Mouse (Mus musculus) megakaryocyte-erythroid progenitor cell, adult 5-6 weeks (primary cell): ENCODE measurements around the gene Ppef1. TPM values are rescaled to one million over a fixed set of nuclear protein-coding genes. Genes with fewer than 3 reads are reported as not detected.
A peak's percentile ranks its signal among the peaks of the same experiment; 100 is the strongest.
"Not testable (repeated sequence)": the region's sequence is repeated elsewhere in the genome, so short reads cannot be mapped to it uniquely, and the experiment has no call there.

Experiments
- ATAC-seq: replicated peaks from 2 replicates; pipeline ENCODE4 v1.8.0; 2016; ENCODE audit warnings: mild to moderate bottlenecking, inconsistent platforms; ENCODE audit not compliant: severe bottlenecking, poor library complexity, low FRiP score, low TSS enrichment
- total RNA-seq, 2 experiments: library from RNA; stranded (forward) in 1 of 2; stranded (reverse) in 1 of 2; fragments of 200-1000, 215-1000 nt in 1 of 2; fragments of >200 nt in 1 of 2; fragmentation: Nextera tagmentation in 1 of 2; gene quantifications; 2 replicates each; pipeline ENCODE4 v1.2.3; 2014 to 2017

Gene Ppef1
- total RNA-seq (2014; fragmentation: Nextera tagmentation) (not detected in 2 replicates), total RNA-seq (2017) (not detected in 2 replicates)

GRCm38 (mm10) chrX:160735650-160736049 is at the start of gene Ppef1:
TSS of gene Ppef1 (minus strand) at chrX:160735765.
- no peak for ATAC-seq

GRCm38 (mm10) chrX:160782276-160782675 is 46.7 kb upstream of the Ppef1 start:
- ATAC-seq, result no peak

- ATAC-seq, result no peak
Measured at GRCm38 (mm10) chrX:160773033-160773432, 37.5 kb upstream of the Ppef1 start.

GRCm38 (mm10) chrX:160769622-160770021 is 34.1 kb upstream of the Ppef1 start:
- ATAC-seq, result not testable (repeated sequence)

- ATAC-seq, result no peak
Measured at GRCm38 (mm10) chrX:160767713-160768112, 32.1 kb upstream of the Ppef1 start, which contains the start of gene Rs1. TSS of gene Rs1 (plus strand) at chrX:160768013.

- ATAC-seq, result peak; percentile 81
Measured at GRCm38 (mm10) chrX:160766233-160766616, 30.7 kb upstream of the Ppef1 start.

GRCm38 (mm10) chrX:160765389-160766232 is 30.0 kb upstream of the Ppef1 start:
- ATAC-seq, result peak; percentile 96

- ATAC-seq, result no peak
Measured at GRCm38 (mm10) chrX:160750808-160751207, 15.2 kb upstream of the Ppef1 start.

GRCm38 (mm10) chrX:160748653-160749052 is 13.1 kb upstream of the Ppef1 start:
- no peak for ATAC-seq

GRCm38 (mm10) chrX:160745399-160745798 is 9.8 kb upstream of the Ppef1 start:
- no peak for ATAC-seq

GRCm38 (mm10) chrX:160699171-160699570 is 36.4 kb downstream of the Ppef1 start:
- ATAC-seq, result no peak

GRCm38 (mm10) chrX:160691559-160691958 is 44.0 kb downstream of the Ppef1 start:
- ATAC-seq, result no peak

- no peak for ATAC-seq
Measured at GRCm38 (mm10) chrX:160690094-160690493, 45.5 kb downstream of the Ppef1 start.

GRCm38 (mm10) chrX:160669992-160670391 is 65.6 kb downstream of the Ppef1 start:
- ATAC-seq, result no peak

- ATAC-seq, result no peak
Measured at GRCm38 (mm10) chrX:160610882-160611644, 124.5 kb downstream of the Ppef1 start.

GRCm38 (mm10) chrX:160610482-160610881 is 125.1 kb downstream of the Ppef1 start:
- no peak for ATAC-seq

- ATAC-seq, result peak; percentile 89
Measured at GRCm38 (mm10) chrX:160609849-160610248, 125.7 kb downstream of the Ppef1 start.

- ATAC-seq, result 0 out of 2 replicates have a peak, but pooled peaks have one; percentile 28
Measured at GRCm38 (mm10) chrX:160603981-160604541, 131.5 kb downstream of the Ppef1 start.

- ATAC-seq, result no peak
Measured at GRCm38 (mm10) chrX:160603316-160603715, 132.2 kb downstream of the Ppef1 start.

GRCm38 (mm10) chrX:160602770-160603169 is 132.8 kb downstream of the Ppef1 start:
- ATAC-seq, result no peak
